ENCODE assay signal across 18 mouse cellular contexts in the genomic region with DNA sequence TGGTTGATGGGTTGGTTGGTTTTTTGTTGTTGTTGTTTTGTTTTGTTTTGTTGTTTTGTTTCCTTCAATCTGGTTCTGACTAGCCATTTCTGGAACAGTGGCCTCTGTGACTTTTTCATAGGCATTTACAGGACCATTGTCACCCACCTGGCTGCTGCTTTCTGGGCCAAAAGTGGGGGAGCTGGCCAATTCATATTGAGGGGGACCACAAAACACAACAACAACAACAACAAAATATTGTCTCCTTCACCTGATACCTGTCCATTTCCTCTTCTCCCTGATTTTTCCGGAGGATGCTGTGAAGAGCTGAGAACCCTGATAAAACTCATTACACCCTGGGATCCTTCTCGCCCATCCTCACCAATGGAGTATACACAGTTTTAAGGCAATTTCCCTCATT. TPM values are rescaled to one million over a fixed set of nuclear protein-coding genes. Genes with fewer than 3 reads are reported as not detected.
DNase-seq lines count a peak whose midpoint lies in the region; ATAC-seq lines count a peak whose summit lies in the region.
"Had no signal": no experiment of that assay in that cellular context is flagged by ENCODE, and none has a peak within 500 bp of the region (broad histone marks: within the 10 kb centered on the region; RNA-seq: fewer than 3 reads in every experiment).

No protein-coding gene starts in this region.

- H3K9me3 ChIP-seq in neural tube, embryonic 12.5 days: no peaks in the 10 kb centered on the region
- no peaks in the 10 kb centered on the region for H3K9me3 ChIP-seq in hindbrain, embryonic 14.5 days (ENCODE audit: control insufficient read depth, low read length)
- H3K9me3 ChIP-seq in midbrain, embryonic 10.5 days (replicated peaks): no peaks in the 10 kb centered on the region
- H3K9me3 ChIP-seq: embryonic facial prominence, embryonic 13.5 days; kidney, embryonic 15.5 days had no signal

- no peaks in the 10 kb centered on the region for H3K36me3 ChIP-seq in neural tube, embryonic 12.5 days
- no peaks in the 10 kb centered on the region for H3K36me3 ChIP-seq in hindbrain, embryonic 14.5 days (replicated peaks; ENCODE audit: control insufficient read depth, insufficient read depth)
- no peaks in the 10 kb centered on the region for H3K36me3 ChIP-seq in midbrain, embryonic 10.5 days
- H3K36me3 ChIP-seq: embryonic facial prominence, embryonic 13.5 days; kidney, embryonic 15.5 days had no signal

- peaks cover 33% of the 10 kb centered on the region for H3K4me1 ChIP-seq in neural tube, embryonic 12.5 days
- 0 out of 2 replicates have a peak, but pooled peaks cover 5% of the 10 kb centered on the region for H3K4me1 ChIP-seq in hindbrain, embryonic 14.5 days (replicated peaks; ENCODE audit: control insufficient read depth, insufficient read depth, low read length)
- H3K4me1 ChIP-seq in midbrain, embryonic 10.5 days: peaks cover 46% of the 10 kb centered on the region

- H3K27ac ChIP-seq in neural tube, embryonic 12.5 days: no peak overlapping the region
- peak overlapping the region; percentile 71; the same call in 1 of the 2 replicates for H3K27ac ChIP-seq in hindbrain, embryonic 14.5 days
- H3K27ac ChIP-seq in midbrain, embryonic 10.5 days (replicated peaks): peak overlapping the region; percentile 49; the same call in 1 of the 2 replicates
- H3K27ac ChIP-seq: embryonic facial prominence, embryonic 13.5 days; heart, adult 2 months; kidney, embryonic 15.5 days; left cerebral cortex, adult 2 months had no signal

- H3K4me2 ChIP-seq in neural tube, embryonic 12.5 days (replicated peaks): no peak overlapping the region
- peak overlapping the region; percentile 51 for H3K4me2 ChIP-seq in hindbrain, embryonic 14.5 days (replicated peaks)
- H3K4me2 ChIP-seq: embryonic facial prominence, embryonic 13.5 days; liver, embryonic 11.5 days had no signal

- H3K27me3 ChIP-seq in neural tube, embryonic 12.5 days (replicated peaks): peaks cover 82% of the 10 kb centered on the region
- peaks cover 75% of the 10 kb centered on the region for H3K27me3 ChIP-seq in hindbrain, embryonic 14.5 days (ENCODE audit: control insufficient read depth, insufficient read depth, low read length)
- peaks cover 100% of the 10 kb centered on the region for H3K27me3 ChIP-seq in midbrain, embryonic 10.5 days (ENCODE audit: low read depth, poor library complexity, severe bottlenecking)

- no peak for DNase-seq in neural tube, embryonic 10.5 days (ENCODE audit: extremely low spot score, low spot score)
- DNase-seq in hindbrain, embryonic 14.5 days (ENCODE audit: low spot score): no peak
- no peak for DNase-seq in midbrain, embryonic 10.5 days (ENCODE audit: low spot score)
- no peak for DNase-seq in left cerebral cortex, adult 18-20 months (ENCODE audit: low spot score in 2 of 2)
- no peak for DNase-seq in heart, adult 8-10 months (ENCODE audit: low spot score)
- DNase-seq: cerebellum, adult 11-12 months; thymus, adult 2 months had no signal

- no peak for ATAC-seq in neural tube, embryonic 12.5 days (ENCODE audit: low FRiP score, low read depth)
- no peak for ATAC-seq in hindbrain, embryonic 14.5 days (ENCODE audit: low FRiP score)
- ATAC-seq in erythroid progenitor cell, adult 5-6 weeks (replicated peaks; ENCODE audit: low FRiP score, poor library complexity, severe bottlenecking): no peak

- no peak overlapping the region for H3K9ac ChIP-seq in neural tube, embryonic 12.5 days
- H3K9ac ChIP-seq in hindbrain, embryonic 14.5 days: peak overlapping the region; percentile 58
- H3K9ac ChIP-seq: embryonic facial prominence, embryonic 13.5 days; kidney, embryonic 15.5 days had no signal

- H3K4me3 ChIP-seq in neural tube, embryonic 12.5 days: peak overlapping the region; percentile 5; the same call in 1 of the 2 replicates
- H3K4me3 ChIP-seq in hindbrain, embryonic 14.5 days (replicated peaks; ENCODE audit: low read length): peak overlapping the region; percentile 34
- peak overlapping the region; percentile 59 for H3K4me3 ChIP-seq in midbrain, embryonic 10.5 days
- H3K4me3 ChIP-seq: heart, adult 2 months; left cerebral cortex, adult 2 months had no signal

- 2% methylated on average over 2 of the region's 2 CpGs for WGBS in neural tube, embryonic 12.5 days
- WGBS in hindbrain, embryonic 14.5 days: 11% methylated on average over 2 of the region's 2 CpGs
- 4% methylated on average over 2 of the region's 2 CpGs for WGBS in midbrain, embryonic 10.5 days

RNA-seq across cellular contexts. Expression of a gene that starts 9.1 kb away (rescaled TPM):
- polyA plus RNA-seq in neural tube, embryonic 12.5 days (2016; fragmentation: Nextera tagmentation; extraction: Ambion mirVana): 6.6 and 9.0 TPM in 2 replicates
- polyA plus RNA-seq in hindbrain, embryonic 14.5 days (2014; fragmentation: Nextera tagmentation; extraction: Ambion mirVana): 9.5 and 18.5 TPM in 2 replicates
- 11.4 and 21.1 TPM in 2 replicates for polyA plus RNA-seq in midbrain, embryonic 10.5 days (2016; fragmentation: Nextera tagmentation; extraction: Ambion mirVana)
- total RNA-seq in erythroid progenitor cell, adult 5-6 weeks (2015; ENCODE audit: low replicate concordance): not detected in 2 replicates
- not detected in 2 replicates for total RNA-seq in erythroid progenitor cell, adult 5-6 weeks (2017; ENCODE audit: low replicate concordance)
- total RNA-seq in left cerebral cortex, adult 18-20 months (2021): under 1 TPM; 0.70 to 1.00 TPM
- under 1 TPM in 1 of 4 experiments, not detected in 3; 0.25 TPM for total RNA-seq in heart, adult 8-10 months (2022)
- total RNA-seq: gastrocnemius, adult 8-10 months; heart, adult 2 months; megakaryocyte-erythroid progenitor cell, adult 5-6 weeks had no signal
- polyA plus RNA-seq: heart, adult 2 months; lung, embryonic 16.5 days; small intestine, adult 2 months had no signal

RNA-seq across cellular contexts. Expression of a gene that starts 17.4 kb away (rescaled TPM):
- polyA plus RNA-seq in neural tube, embryonic 12.5 days (2016; fragmentation: Nextera tagmentation; extraction: Ambion mirVana): 37.3 and 42.4 TPM in 2 replicates
- 32.5 and 37.1 TPM in 2 replicates for polyA plus RNA-seq in hindbrain, embryonic 14.5 days (2014; fragmentation: Nextera tagmentation; extraction: Ambion mirVana)
- 45.3 and 47.1 TPM in 2 replicates for polyA plus RNA-seq in midbrain, embryonic 10.5 days (2016; fragmentation: Nextera tagmentation; extraction: Ambion mirVana)
- not detected in 2 replicates for total RNA-seq in erythroid progenitor cell, adult 5-6 weeks (2015; ENCODE audit: low replicate concordance)
- not detected in 2 replicates for total RNA-seq in erythroid progenitor cell, adult 5-6 weeks (2017; ENCODE audit: low replicate concordance)
- total RNA-seq in left cerebral cortex, adult 18-20 months (2021): 10 to 100 TPM; 12.6 to 15.8 TPM
- 10 to 100 TPM in 3 of 4 experiments, 1 to 10 TPM in 1; 9.6 to 12.8 (median 10.9) TPM for total RNA-seq in heart, adult 8-10 months (2022)

Comparison
In these comparisons a context has a peak if more than half of its experiments do, and no peak if none do; other contexts are left out.
1. H3K4me3 ChIP-seq: peak in every context shown above with its lines; median percentile 59 in midbrain, embryonic 10.5 days; 34 in hindbrain, embryonic 14.5 days; 5 in neural tube, embryonic 12.5 days.
2. RNA of a gene that starts 17.4 kb away (total RNA-seq): 12.6 to 15.8 TPM in left cerebral cortex, adult 18-20 months and 9.6 to 12.8 TPM in heart, adult 8-10 months; not detected in erythroid progenitor cell, adult 5-6 weeks; every median in the first group is over 4 times any median in the second.